16 mouse cellular contexts compared by ENCODE assay signal in the genomic region with DNA sequence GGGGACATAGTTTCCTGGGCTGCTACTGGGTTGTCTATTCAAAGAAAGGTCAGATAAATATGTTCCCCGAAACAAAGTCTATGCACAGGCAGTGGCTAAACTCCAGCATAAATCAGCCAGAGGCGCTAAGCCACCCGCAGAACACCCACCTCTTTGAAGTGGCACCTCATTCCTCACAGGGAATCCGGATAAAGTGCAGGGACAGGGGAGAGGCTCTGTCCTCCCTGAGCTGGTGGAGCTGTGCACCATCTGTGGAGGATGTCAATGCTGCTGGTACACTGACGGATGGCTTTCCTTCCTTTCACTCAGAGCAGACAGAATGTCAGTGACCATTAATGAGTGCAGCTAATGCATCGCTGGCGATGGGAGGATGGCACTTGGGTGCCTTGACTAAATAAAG. TPM values are rescaled to one million over a fixed set of nuclear protein-coding genes. Genes with fewer than 3 reads are reported as not detected.
DNase-seq lines count a peak whose midpoint lies in the region; ATAC-seq lines count a peak whose summit lies in the region.
"Had no signal": no experiment of that assay in that cellular context is flagged by ENCODE, and none has a peak within 500 bp of the region (broad histone marks: within the 10 kb centered on the region; RNA-seq: fewer than 3 reads in every experiment).

No protein-coding gene starts in this region.

- H3K4me1 ChIP-seq in forebrain, embryonic 14.5 days (ENCODE audit: control insufficient read depth, insufficient read depth, low read length) = peaks cover 3% of the 10 kb centered on the region; the same call in 1 of the 2 replicates
- H3K4me1 ChIP-seq in forebrain, embryonic 10.5 days = peaks cover 32% of the 10 kb centered on the region
- peaks cover 22% of the 10 kb centered on the region for H3K4me1 ChIP-seq in hindbrain, embryonic 15.5 days (replicated peaks)

- 32% methylated on average over 7 of the region's 7 CpGs for WGBS in forebrain, embryonic 14.5 days
- 44% methylated on average over 7 of the region's 7 CpGs for WGBS in forebrain, embryonic 10.5 days
- 19% methylated on average over 7 of the region's 7 CpGs for WGBS in hindbrain, embryonic 15.5 days

- H3K4me3 ChIP-seq in forebrain, embryonic 14.5 days (ENCODE audit: low read depth, low read length) = no peak overlapping the region
- H3K4me3 ChIP-seq in forebrain, embryonic 10.5 days = no peak overlapping the region
- no peak overlapping the region for H3K4me3 ChIP-seq in hindbrain, embryonic 15.5 days
- H3K4me3 ChIP-seq: myocyte had no signal

- no peaks in the 10 kb centered on the region for H3K9me3 ChIP-seq in forebrain, embryonic 14.5 days (replicated peaks; ENCODE audit: control insufficient read depth, low read length)
- no peaks in the 10 kb centered on the region for H3K9me3 ChIP-seq in forebrain, embryonic 10.5 days
- no peaks in the 10 kb centered on the region for H3K9me3 ChIP-seq in hindbrain, embryonic 15.5 days

- H3K27ac ChIP-seq in forebrain, embryonic 14.5 days (ENCODE audit: low read depth, low read length) = no peak overlapping the region
- H3K27ac ChIP-seq in forebrain, embryonic 10.5 days = no peak overlapping the region
- no peak overlapping the region for H3K27ac ChIP-seq in hindbrain, embryonic 15.5 days (replicated peaks)
- H3K27ac ChIP-seq: kidney, postnatal 0 days had no signal

- H3K27me3 ChIP-seq in forebrain, embryonic 14.5 days (replicated peaks; ENCODE audit: control insufficient read depth, insufficient read depth, low read length) = peaks cover 8% of the 10 kb centered on the region
- H3K27me3 ChIP-seq in forebrain, embryonic 10.5 days (ENCODE audit: poor library complexity, severe bottlenecking) = peaks cover 92% of the 10 kb centered on the region
- no peaks in the 10 kb centered on the region for H3K27me3 ChIP-seq in hindbrain, embryonic 15.5 days

- no peak overlapping the region for H3K9ac ChIP-seq in forebrain, embryonic 14.5 days (ENCODE audit: low read length)
- no peak overlapping the region for H3K9ac ChIP-seq in hindbrain, embryonic 15.5 days

- H3K36me3 ChIP-seq in forebrain, embryonic 14.5 days (ENCODE audit: control insufficient read depth, insufficient read depth, low read length) = no peaks in the 10 kb centered on the region
- no peaks in the 10 kb centered on the region for H3K36me3 ChIP-seq in forebrain, embryonic 10.5 days (replicated peaks)
- H3K36me3 ChIP-seq in hindbrain, embryonic 15.5 days = no peaks in the 10 kb centered on the region

- ATAC-seq in forebrain, embryonic 14.5 days = no peak
- ATAC-seq in hindbrain, embryonic 15.5 days (ENCODE audit: low FRiP score, low read depth) = 0 out of 2 replicates have a peak, but pooled peaks have one; percentile 49
- ATAC-seq in CD4-positive, CD25-positive, alpha-beta regulatory T cell, adult 4 months = no peak

- peak; percentile 23 for DNase-seq in forebrain, embryonic 14.5 days (ENCODE audit: low spot score)
- DNase-seq in forebrain, embryonic 10.5 days (ENCODE audit: extremely low spot score, low spot score) = no peak
- peak; percentile 2 for DNase-seq in layer of hippocampus, adult 9-10 months (ENCODE audit: low spot score)
- no peak for DNase-seq in layer of hippocampus, postnatal 10 days (ENCODE audit: low spot score in 2 of 2)
- DNase-seq in cerebellum, adult 9-10 months = peak; percentile 41
- no peak for DNase-seq in gastrocnemius, postnatal 10 days
- DNase-seq: adrenal gland, postnatal 10 days; B cell, adult 2 months; lung, postnatal 36 days; thymus, postnatal 14 days had no signal

- no peak overlapping the region for H3K4me2 ChIP-seq in forebrain, embryonic 14.5 days (ENCODE audit: low read length)
- H3K4me2 ChIP-seq in hindbrain, embryonic 15.5 days = peak overlapping the region; percentile 23; the same call in 1 of the 2 replicates

RNA-seq across cellular contexts. Expression of gene 1700024G13Rik, which starts 7.1 kb away (rescaled TPM):
- 0.84 and 1.1 TPM in 2 replicates for polyA plus RNA-seq in forebrain, embryonic 14.5 days (2014; fragmentation: Nextera tagmentation; extraction: Ambion mirVana)
- polyA plus RNA-seq in forebrain, embryonic 10.5 days (2016; fragmentation: Nextera tagmentation; extraction: Ambion mirVana) = not detected in 2 replicates
- total RNA-seq in layer of hippocampus, postnatal 10 days (2021) = 1 to 10 TPM in 1 of 2 experiments, not detected in 1; 1.1 TPM
- polyA plus RNA-seq in hindbrain, embryonic 15.5 days (2015; fragmentation: Nextera tagmentation; extraction: Ambion mirVana) = 0.33 and 0.61 TPM in 2 replicates
- not detected for total RNA-seq in gastrocnemius, postnatal 10 days (2021)
- not detected for polyA plus RNA-seq in CD4-positive, CD25-positive, alpha-beta regulatory T cell, adult 4 months (2017; shearing (Covaris generic))
- total RNA-seq: adrenal gland, postnatal 10 days; hematopoietic stem cell, adult 5-6 weeks; liver, adult 2 months had no signal
- polyA plus RNA-seq: kidney, postnatal 0 days; liver, adult 2 months; myocyte had no signal

RNA-seq across cellular contexts. Expression of gene Ogdhl, which starts 59.2 kb away (rescaled TPM):
- polyA plus RNA-seq in forebrain, embryonic 14.5 days (2014; fragmentation: Nextera tagmentation; extraction: Ambion mirVana) = 17.5 and 19.8 TPM in 2 replicates
- 18.3 and 18.4 TPM in 2 replicates for polyA plus RNA-seq in forebrain, embryonic 10.5 days (2016; fragmentation: Nextera tagmentation; extraction: Ambion mirVana)
- 10 to 100 TPM; 47.1 to 51.9 TPM for total RNA-seq in layer of hippocampus, postnatal 10 days (2021)
- 22.8 and 23.7 TPM in 2 replicates for polyA plus RNA-seq in hindbrain, embryonic 15.5 days (2015; fragmentation: Nextera tagmentation; extraction: Ambion mirVana)
- 1 to 10 TPM; 1.7 to 2.3 TPM for total RNA-seq in gastrocnemius, postnatal 10 days (2021)
- not detected for polyA plus RNA-seq in CD4-positive, CD25-positive, alpha-beta regulatory T cell, adult 4 months (2017; shearing (Covaris generic))
- total RNA-seq: hematopoietic stem cell, adult 5-6 weeks had no signal

Comparison
In these comparisons a context has a peak if more than half of its experiments do, and no peak if none do; other contexts are left out.
1. DNase-seq: peak in forebrain, embryonic 14.5 days (single experiment), layer of hippocampus, adult 9-10 months (single experiment) and cerebellum, adult 9-10 months (single experiment); none in forebrain, embryonic 10.5 days (single experiment), layer of hippocampus, postnatal 10 days (0 of 2) and gastrocnemius, postnatal 10 days (single experiment).
2. RNA of gene Ogdhl, which starts 59.2 kb away (polyA plus RNA-seq): 22.8 to 23.7 TPM in hindbrain, embryonic 15.5 days, 18.3 to 18.4 TPM in forebrain, embryonic 10.5 days and 17.5 to 19.8 TPM in forebrain, embryonic 14.5 days; not detected in CD4-positive, CD25-positive, alpha-beta regulatory T cell, adult 4 months; every median in the first group is over 10 times any median in the second.